Mouse (Mus musculus) E14TG2a.4 (cell line): Measurements from ENCODE around the gene Shmt2.

Source experiments
- H3K27me3 ChIP-seq: 2 replicates; pipeline ENCODE4 v1.6.1; 2014; ENCODE audit warnings: low read length, control low read depth; ENCODE audit not compliant: insufficient read depth
- H3K36me3 ChIP-seq: 2 replicates; pipeline ENCODE4 v1.6.1; 2014; ENCODE audit warnings: low read length, control low read depth; ENCODE audit not compliant: insufficient read depth
- H3K4me1 ChIP-seq: replicated peaks from 2 replicates; pipeline ENCODE4 v1.6.1; 2014; ENCODE audit warnings: low read depth, low read length, control low read depth
- H3K4me3 ChIP-seq: replicated peaks from 2 replicates; pipeline ENCODE4 v1.5.1; 2014; ENCODE audit warnings: mild to moderate bottlenecking, low read length
- H3K9me3 ChIP-seq: 2 replicates; pipeline ENCODE4 v1.6.1; 2014; ENCODE audit warnings: low read length, control low read depth
- CTCF ChIP-seq: conservative IDR thresholded peaks from 2 replicates; pipeline ENCODE4 v1.5.1; 2014; ENCODE audit warnings: low read length
- NANOG ChIP-seq: IDR thresholded peaks from 2 replicates; pipeline ENCODE4 v1.6.1; 2014; ENCODE audit warnings: borderline replicate concordance, low read length, mixed read lengths
- POU5F1 ChIP-seq: IDR thresholded peaks from 2 replicates; pipeline ENCODE4 v1.6.1; 2014; ENCODE audit warnings: low read length, borderline replicate concordance

The Shmt2 gene

DNA sequence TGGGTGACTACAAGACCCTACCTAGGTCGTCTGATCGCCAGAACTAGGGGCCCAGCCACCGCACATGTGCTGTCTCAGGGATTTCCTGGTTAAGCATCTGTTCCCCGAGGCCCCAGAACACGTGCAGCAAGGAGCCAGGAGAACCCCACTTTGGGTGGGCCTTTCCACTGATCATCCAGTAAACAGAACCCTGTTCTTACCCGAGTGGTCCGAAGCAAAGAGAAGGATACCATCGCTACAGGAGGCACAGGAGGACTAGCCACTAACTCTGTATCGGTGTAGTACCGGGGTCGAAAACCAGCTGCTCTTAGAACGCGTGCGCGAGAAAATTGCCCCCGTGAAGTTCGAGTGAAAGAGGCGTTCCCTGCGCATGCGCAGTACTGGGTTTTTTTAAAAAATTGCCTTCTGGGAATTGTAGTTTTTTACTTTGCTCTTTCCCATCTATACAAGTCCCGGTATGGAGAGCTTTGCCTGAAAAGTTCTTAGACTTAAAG, at the start of gene Shmt2:
Shmt2 (minus strand) TSS at position 357 of the 494 bp plus-strand sequence.
- peaks cover 91% of the 10 kb centered on the region for H3K4me1 ChIP-seq
- no peak for TF ChIP-seq CTCF
- TF ChIP-seq NANOG: no peak
- TF ChIP-seq POU5F1: no peak; the same call in 1 of the 2 replicates

GRCm38 (mm10) chr10:127570937-127571641, 48.8 kb upstream of the Shmt2 start:
- no peak for TF ChIP-seq POU5F1
- TF ChIP-seq NANOG: no peak
- TF ChIP-seq CTCF: no peak
- H3K27me3 ChIP-seq: peaks cover 6% of the 10 kb centered on the region

More for the DNA sequence above, at the start of gene Shmt2:
- Histone ChIP-seq H3K4me3 (peak within 1 kb of the TSS; percentile 92), H3K36me3 (peaks cover 41% of the 10 kb centered on the region), H3K9me3 (no peaks in the 10 kb centered on the region), H3K27me3 (peaks cover 53% of the 10 kb centered on the region)

DNA sequence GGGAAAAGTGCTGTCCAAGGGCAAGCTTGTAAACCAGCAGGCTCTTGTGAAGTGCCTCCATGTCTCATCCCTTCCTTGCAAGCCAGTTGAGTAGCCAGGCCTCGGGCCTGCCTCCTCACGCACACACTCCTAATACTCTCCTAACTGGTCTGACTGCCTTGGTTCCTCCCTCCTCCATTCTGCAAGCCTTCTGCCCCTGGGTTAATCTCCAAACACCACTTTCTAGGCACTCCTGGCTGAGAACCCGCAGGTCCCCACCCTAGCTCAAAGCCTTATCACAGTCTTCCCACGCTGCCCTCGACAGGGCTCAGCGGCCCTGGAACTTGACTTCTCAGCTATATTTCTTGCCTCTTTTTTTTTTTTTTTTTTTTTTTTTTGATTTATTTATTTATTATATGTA, 48.1 kb upstream of the Shmt2 start:
- Histone ChIP-seq H3K36me3 (peaks cover 75% of the 10 kb centered on the region), H3K27me3 (peaks cover 11% of the 10 kb centered on the region), H3K4me3 (no peak overlapping the region), H3K9me3 (no peaks in the 10 kb centered on the region), H3K4me1 (peaks cover 13% of the 10 kb centered on the region)
- TF ChIP-seq CTCF: no peak
- no peak for TF ChIP-seq POU5F1
- TF ChIP-seq NANOG: no peak

More at GRCm38 (mm10) chr10:127570937-127571641, 48.8 kb upstream of the Shmt2 start:
- peaks cover 15% of the 10 kb centered on the region for H3K4me1 ChIP-seq
- no peaks in the 10 kb centered on the region for H3K9me3 ChIP-seq
- no peak overlapping the region for H3K4me3 ChIP-seq
- peaks cover 78% of the 10 kb centered on the region for H3K36me3 ChIP-seq

DNA sequence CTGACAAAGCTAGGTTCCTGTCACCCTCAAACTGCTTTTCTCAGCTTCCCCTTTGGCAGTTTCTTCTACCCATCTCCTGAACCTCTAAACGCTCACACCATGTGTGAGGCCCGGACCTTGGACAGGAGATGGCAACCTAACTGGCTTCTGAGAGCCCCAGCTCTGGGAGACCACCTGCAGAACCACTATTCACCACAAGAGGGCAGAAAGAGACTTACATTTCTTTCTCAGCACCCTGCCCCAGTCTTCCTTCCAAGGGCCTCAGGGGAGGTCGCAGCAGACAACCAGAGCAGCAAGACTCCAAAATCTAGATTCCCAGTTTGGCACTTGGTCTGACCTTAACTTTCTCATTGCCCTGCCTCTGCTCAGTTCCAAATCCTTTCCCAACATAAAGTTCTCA, 47.2 kb upstream of the Shmt2 start:
- Histone ChIP-seq H3K4me1 (peaks cover 16% of the 10 kb centered on the region), H3K4me3 (no peak overlapping the region), H3K36me3 (peaks cover 70% of the 10 kb centered on the region), H3K27me3 (peaks cover 11% of the 10 kb centered on the region), H3K9me3 (no peaks in the 10 kb centered on the region)
- TF ChIP-seq POU5F1 (no peak), CTCF (peak; percentile 79), NANOG (no peak)

- TF ChIP-seq CTCF (no peak), POU5F1 (no peak), NANOG (no peak)
- Histone ChIP-seq H3K4me1 (peaks cover 43% of the 10 kb centered on the region), H3K4me3 (peak overlapping the region; percentile 23; the same call in 1 of the 2 replicates), H3K36me3 (peaks cover 65% of the 10 kb centered on the region), H3K27me3 (peaks cover 11% of the 10 kb centered on the region), H3K9me3 (no peaks in the 10 kb centered on the region)
Measured at GRCm38 (mm10) chr10:127566553-127567326, 44.5 kb upstream of the Shmt2 start.

DNA sequence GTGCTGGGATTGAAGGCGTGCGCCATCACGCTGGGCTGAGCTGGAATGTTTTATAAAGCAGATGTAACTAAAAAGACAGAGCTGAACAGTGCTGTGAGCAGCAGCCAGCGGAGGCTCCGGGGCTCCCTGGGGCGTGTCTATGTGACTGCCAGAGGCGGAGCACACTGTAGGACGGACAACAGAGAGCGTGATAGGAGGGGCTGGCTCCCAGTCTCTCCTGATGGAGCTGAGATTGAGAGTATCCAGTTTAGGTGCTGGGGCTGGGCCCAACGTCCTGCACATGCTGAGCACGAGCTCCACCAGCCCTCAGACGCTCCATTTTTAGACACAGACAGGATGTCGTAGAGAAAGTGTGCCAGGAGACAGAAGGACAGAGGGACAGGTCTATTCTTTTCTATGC, 42.1 kb upstream of the Shmt2 start:
- Histone ChIP-seq H3K36me3 (peaks cover 66% of the 10 kb centered on the region), H3K9me3 (no peaks in the 10 kb centered on the region), H3K4me1 (peaks cover 59% of the 10 kb centered on the region), H3K4me3 (no peak overlapping the region), H3K27me3 (peaks cover 16% of the 10 kb centered on the region)
- TF ChIP-seq POU5F1: no peak
- TF ChIP-seq NANOG: no peak
- TF ChIP-seq CTCF: no peak

- peaks cover 63% of the 10 kb centered on the region for H3K4me1 ChIP-seq
Measured at GRCm38 (mm10) chr10:127563840-127564239, 41.6 kb upstream of the Shmt2 start.

DNA sequence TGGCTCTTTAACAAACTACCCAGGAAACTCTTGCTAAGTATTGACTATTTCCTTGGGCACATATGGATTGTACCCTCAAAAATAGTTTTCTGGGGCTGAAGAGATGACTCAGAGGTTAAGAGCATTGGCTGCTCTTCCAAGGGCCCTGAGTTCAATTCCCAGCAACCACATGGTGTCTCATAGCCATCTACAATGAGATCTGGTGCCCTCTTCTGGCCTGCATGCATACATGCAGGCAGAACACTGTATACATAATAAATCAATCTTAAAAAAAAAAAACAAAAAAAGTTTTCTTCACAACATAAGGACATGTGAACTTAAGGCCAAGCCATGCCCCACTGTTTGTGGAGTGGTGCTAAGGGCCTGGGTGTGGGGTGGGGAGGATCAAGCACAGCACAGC, 38.9 kb upstream of the Shmt2 start:
- TF ChIP-seq CTCF (peak; percentile 55), POU5F1 (no peak), NANOG (no peak)
- Histone ChIP-seq H3K9me3 (no peaks in the 10 kb centered on the region), H3K4me1 (peaks cover 80% of the 10 kb centered on the region), H3K27me3 (peaks cover 15% of the 10 kb centered on the region), H3K36me3 (peaks cover 69% of the 10 kb centered on the region), H3K4me3 (no peak overlapping the region)

More at GRCm38 (mm10) chr10:127563840-127564239, 41.6 kb upstream of the Shmt2 start:
- peaks cover 67% of the 10 kb centered on the region for H3K36me3 ChIP-seq
- H3K4me3 ChIP-seq: peak overlapping the region; percentile 11; the same call in 1 of the 2 replicates
- H3K27me3 ChIP-seq: peaks cover 18% of the 10 kb centered on the region
- TF ChIP-seq POU5F1: no peak
- no peak for TF ChIP-seq CTCF
- TF ChIP-seq NANOG: no peak
- H3K9me3 ChIP-seq: no peaks in the 10 kb centered on the region
